Comparison of ENCODE assay signal across 9 mouse cellular contexts in genomic region chr17:56552781-56553363, GRCm38 (mm10). TPM values are rescaled to one million over a fixed set of nuclear protein-coding genes. Genes with fewer than 3 reads are reported as not detected.
DNase-seq lines count a peak whose midpoint lies in the region; ATAC-seq lines count a peak whose summit lies in the region.
"Had no signal": no experiment of that assay in that cellular context is flagged by ENCODE, and none has a peak within 500 bp of the region (broad histone marks: within the 10 kb centered on the region; RNA-seq: fewer than 3 reads in every experiment).

No protein-coding gene starts in this region.

- H3K4me1 ChIP-seq in embryonic facial prominence, embryonic 14.5 days (ENCODE audit: control insufficient read depth, insufficient read depth, low read length): no peaks in the 10 kb centered on the region
- H3K4me1 ChIP-seq in heart, embryonic 11.5 days (ENCODE audit: control insufficient read depth, insufficient read depth, low read length): no peaks in the 10 kb centered on the region
- H3K4me1 ChIP-seq in lung, embryonic 16.5 days (replicated peaks; ENCODE audit: control insufficient read depth, insufficient read depth, low read length): no peaks in the 10 kb centered on the region

- ATAC-seq in CD4-positive, CD25-positive, alpha-beta regulatory T cell, adult 4 months: peak; percentile 92
- ATAC-seq in embryonic facial prominence, embryonic 14.5 days (ENCODE audit: low read depth): peak; percentile 19; the same call in 1 of the 2 replicates
- 0 out of 2 replicates have a peak, but pooled peaks have one; percentile 29 for ATAC-seq in heart, embryonic 11.5 days (replicated peaks; ENCODE audit: insufficient number of reproducible peaks, low FRiP score, low TSS enrichment)
- 0 out of 2 replicates have a peak, but pooled peaks have one; percentile 23 for ATAC-seq in lung, embryonic 16.5 days (ENCODE audit: low read depth)

- 61% methylated on average over 5 of the region's 5 CpGs for WGBS in embryonic facial prominence, embryonic 14.5 days
- WGBS in heart, embryonic 11.5 days (ENCODE audit: insufficient replicate concordance): 56% methylated on average over 5 of the region's 5 CpGs
- 56% methylated on average over 5 of the region's 5 CpGs for WGBS in lung, embryonic 16.5 days

- H3K36me3 ChIP-seq in embryonic facial prominence, embryonic 14.5 days (ENCODE audit: control insufficient read depth, insufficient read depth, low read length): no peaks in the 10 kb centered on the region
- no peaks in the 10 kb centered on the region for H3K36me3 ChIP-seq in heart, embryonic 11.5 days (ENCODE audit: control insufficient read depth, insufficient read depth, low read length)
- no peaks in the 10 kb centered on the region for H3K36me3 ChIP-seq in lung, embryonic 16.5 days (ENCODE audit: control insufficient read depth, insufficient read depth, low read length)

- H3K9ac ChIP-seq in embryonic facial prominence, embryonic 14.5 days (ENCODE audit: low read depth, low read length): no peak overlapping the region
- no peak overlapping the region for H3K9ac ChIP-seq in heart, embryonic 11.5 days (ENCODE audit: low read depth, low read length)
- H3K9ac ChIP-seq in lung, embryonic 16.5 days (ENCODE audit: low read length): no peak overlapping the region

- H3K9me3 ChIP-seq in embryonic facial prominence, embryonic 14.5 days (ENCODE audit: control insufficient read depth, low read length): no peaks in the 10 kb centered on the region
- H3K9me3 ChIP-seq in heart, embryonic 11.5 days (replicated peaks; ENCODE audit: control insufficient read depth, low read length): no peaks in the 10 kb centered on the region
- H3K9me3 ChIP-seq in lung, embryonic 16.5 days (ENCODE audit: control insufficient read depth, low read length): no peaks in the 10 kb centered on the region

- H3K27me3 ChIP-seq in embryonic facial prominence, embryonic 14.5 days (replicated peaks; ENCODE audit: control insufficient read depth, insufficient read depth, low read length): no peaks in the 10 kb centered on the region
- no peaks in the 10 kb centered on the region for H3K27me3 ChIP-seq in heart, embryonic 11.5 days (ENCODE audit: control insufficient read depth, insufficient read depth, low read length)
- no peaks in the 10 kb centered on the region for H3K27me3 ChIP-seq in lung, embryonic 16.5 days (ENCODE audit: control insufficient read depth, insufficient read depth, low read depth, low read length)

- H3K4me2 ChIP-seq in embryonic facial prominence, embryonic 14.5 days (ENCODE audit: low read depth, low read length): no peak overlapping the region
- no peak overlapping the region for H3K4me2 ChIP-seq in heart, embryonic 11.5 days
- H3K4me2 ChIP-seq in lung, embryonic 16.5 days (ENCODE audit: low read depth, low read length): no peak overlapping the region

- H3K4me3 ChIP-seq in embryonic facial prominence, embryonic 14.5 days (ENCODE audit: low read depth, low read length): no peak overlapping the region
- no peak overlapping the region for H3K4me3 ChIP-seq in heart, embryonic 11.5 days (ENCODE audit: low read depth, low read length)
- H3K4me3 ChIP-seq in lung, embryonic 16.5 days (ENCODE audit: low read length): no peak overlapping the region

- H3K27ac ChIP-seq in embryonic facial prominence, embryonic 14.5 days (replicated peaks; ENCODE audit: low read depth, low read length): no peak overlapping the region
- no peak overlapping the region for H3K27ac ChIP-seq in heart, embryonic 11.5 days (ENCODE audit: low read depth, low read length)
- no peak overlapping the region for H3K27ac ChIP-seq in lung, embryonic 16.5 days (ENCODE audit: low read length)

- peak; percentile 66 for DNase-seq in adrenal gland, postnatal 10 days
- peak; percentile 34 for DNase-seq in embryonic facial prominence, embryonic 14.5 days (ENCODE audit: low spot score)
- peak; percentile 81 for DNase-seq in layer of hippocampus, adult 11-12 months (ENCODE audit: low spot score)
- peak; percentile 81 for DNase-seq in retina, embryonic 14.5 days (ENCODE audit: low spot score)
- peak; percentile 64 to 75 for DNase-seq in thymus, postnatal 36 days

RNA-seq across cellular contexts. Expression of gene Gm20219, which starts 1.3 kb away (rescaled TPM):
- polyA plus RNA-seq in CD4-positive, CD25-positive, alpha-beta regulatory T cell, adult 4 months (2017; shearing (Covaris generic)): 1 to 10 TPM; 3.1 to 3.2 TPM
- total RNA-seq in adrenal gland, postnatal 10 days (2021): under 1 TPM; 0.69 to 0.70 TPM
- polyA plus RNA-seq in embryonic facial prominence, embryonic 14.5 days (2014; fragmentation: Nextera tagmentation; extraction: Ambion mirVana): 3.9 and 4.2 TPM in 2 replicates
- 0.28 and 0.62 TPM in 2 replicates for polyA plus RNA-seq in heart, embryonic 11.5 days (2014; fragmentation: Nextera tagmentation; extraction: Ambion mirVana)
- polyA plus RNA-seq in lung, embryonic 16.5 days (2015; fragmentation: Nextera tagmentation; extraction: Ambion mirVana): 4.8 and 4.9 TPM in 2 replicates

RNA-seq across cellular contexts. Expression of gene Safb2, which starts 31.5 kb away (rescaled TPM):
- polyA plus RNA-seq in CD4-positive, CD25-positive, alpha-beta regulatory T cell, adult 4 months (2017; shearing (Covaris generic)): 10 to 100 TPM; 36.8 to 53.1 TPM
- total RNA-seq in adrenal gland, postnatal 10 days (2021): 100 to 1,000 TPM in 1 of 2 experiments, 10 to 100 TPM in 1; 79.8 to 124 TPM
- polyA plus RNA-seq in embryonic facial prominence, embryonic 14.5 days (2014; fragmentation: Nextera tagmentation; extraction: Ambion mirVana): 50.2 and 54.8 TPM in 2 replicates
- polyA plus RNA-seq in heart, embryonic 11.5 days (2014; fragmentation: Nextera tagmentation; extraction: Ambion mirVana): 47.7 and 48.0 TPM in 2 replicates
- polyA plus RNA-seq in lung, embryonic 16.5 days (2015; fragmentation: Nextera tagmentation; extraction: Ambion mirVana): 73.7 and 74.8 TPM in 2 replicates

RNA-seq across cellular contexts. Expression of gene Safb, which starts 31.8 kb away (rescaled TPM):
- 10 to 100 TPM; 52.6 to 55.0 TPM for polyA plus RNA-seq in CD4-positive, CD25-positive, alpha-beta regulatory T cell, adult 4 months (2017; shearing (Covaris generic))
- 100 to 1,000 TPM in 1 of 2 experiments, 10 to 100 TPM in 1; 92.1 to 113 TPM for total RNA-seq in adrenal gland, postnatal 10 days (2021)
- 62.9 and 68.2 TPM in 2 replicates for polyA plus RNA-seq in embryonic facial prominence, embryonic 14.5 days (2014; fragmentation: Nextera tagmentation; extraction: Ambion mirVana)
- 65.9 and 77.3 TPM in 2 replicates for polyA plus RNA-seq in heart, embryonic 11.5 days (2014; fragmentation: Nextera tagmentation; extraction: Ambion mirVana)
- 86.9 and 95.7 TPM in 2 replicates for polyA plus RNA-seq in lung, embryonic 16.5 days (2015; fragmentation: Nextera tagmentation; extraction: Ambion mirVana)

RNA-seq across cellular contexts. Expression of gene Znrf4, which starts 40.6 kb away (rescaled TPM):
- not detected for polyA plus RNA-seq in CD4-positive, CD25-positive, alpha-beta regulatory T cell, adult 4 months (2017; shearing (Covaris generic))
- not detected for total RNA-seq in adrenal gland, postnatal 10 days (2021)
- not detected in 2 replicates for polyA plus RNA-seq in embryonic facial prominence, embryonic 14.5 days (2014; fragmentation: Nextera tagmentation; extraction: Ambion mirVana)
- not detected in 2 replicates for polyA plus RNA-seq in heart, embryonic 11.5 days (2014; fragmentation: Nextera tagmentation; extraction: Ambion mirVana)
- not detected in 2 replicates for polyA plus RNA-seq in lung, embryonic 16.5 days (2015; fragmentation: Nextera tagmentation; extraction: Ambion mirVana)
- polyA plus RNA-seq: large intestine, adult 2 months had no signal

RNA-seq across cellular contexts. Expression of gene 2410015M20Rik, which starts 56.7 kb away (rescaled TPM):
- polyA plus RNA-seq in CD4-positive, CD25-positive, alpha-beta regulatory T cell, adult 4 months (2017; shearing (Covaris generic)): 100 to 1,000 TPM; 280 to 291 TPM
- total RNA-seq in adrenal gland, postnatal 10 days (2021): 100 to 1,000 TPM; 468 to 485 TPM
- polyA plus RNA-seq in embryonic facial prominence, embryonic 14.5 days (2014; fragmentation: Nextera tagmentation; extraction: Ambion mirVana): 271 and 281 TPM in 2 replicates
- 284 and 290 TPM in 2 replicates for polyA plus RNA-seq in heart, embryonic 11.5 days (2014; fragmentation: Nextera tagmentation; extraction: Ambion mirVana)
- 227 and 241 TPM in 2 replicates for polyA plus RNA-seq in lung, embryonic 16.5 days (2015; fragmentation: Nextera tagmentation; extraction: Ambion mirVana)

Comparison
In these comparisons a context has a peak if more than half of its experiments do, and no peak if none do; other contexts are left out.
1. ATAC-seq: peak in every context shown above with its lines; median percentile 92 in CD4-positive, CD25-positive, alpha-beta regulatory T cell, adult 4 months; 29 in heart, embryonic 11.5 days; 23 in lung, embryonic 16.5 days; 19 in embryonic facial prominence, embryonic 14.5 days.